Mouse (Mus musculus): ENCODE data around the gene Rpl5. TPM values are rescaled to one million over a fixed set of nuclear protein-coding genes. Genes with fewer than 3 reads are reported as not detected.
"Not testable (repeated sequence)": the region's sequence is repeated elsewhere in the genome, so short reads cannot be mapped to it uniquely, and the experiment has no call there.

Gene Rpl5
- polyA plus RNA-seq, 1 experiment from 2014 or later, result 68.7 TPM

DNA sequence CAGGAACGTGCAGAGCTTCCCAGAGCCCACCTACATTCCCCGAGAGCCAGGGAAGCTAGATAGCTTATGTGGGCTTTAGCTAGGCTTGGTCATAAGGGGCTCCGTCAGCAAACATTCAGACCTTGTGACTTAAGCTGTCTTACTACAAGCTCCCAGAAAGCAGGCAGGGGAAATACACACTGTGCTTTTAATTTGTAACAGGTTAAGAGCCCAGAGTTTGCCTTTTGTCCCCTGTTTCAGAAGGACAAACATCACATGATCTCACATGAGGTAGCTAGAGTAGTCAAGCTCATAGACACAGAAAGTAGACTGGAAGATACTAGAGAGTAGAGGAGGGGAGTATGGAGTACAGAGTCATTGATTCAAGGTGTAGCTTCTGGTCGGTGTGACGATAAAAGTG, 19.6 kb upstream of the Rpl5 start:
- no peak overlapping the region for H3K4me2 ChIP-seq (replicated peaks; ENCODE audit: low read depth, low read length)

DNA sequence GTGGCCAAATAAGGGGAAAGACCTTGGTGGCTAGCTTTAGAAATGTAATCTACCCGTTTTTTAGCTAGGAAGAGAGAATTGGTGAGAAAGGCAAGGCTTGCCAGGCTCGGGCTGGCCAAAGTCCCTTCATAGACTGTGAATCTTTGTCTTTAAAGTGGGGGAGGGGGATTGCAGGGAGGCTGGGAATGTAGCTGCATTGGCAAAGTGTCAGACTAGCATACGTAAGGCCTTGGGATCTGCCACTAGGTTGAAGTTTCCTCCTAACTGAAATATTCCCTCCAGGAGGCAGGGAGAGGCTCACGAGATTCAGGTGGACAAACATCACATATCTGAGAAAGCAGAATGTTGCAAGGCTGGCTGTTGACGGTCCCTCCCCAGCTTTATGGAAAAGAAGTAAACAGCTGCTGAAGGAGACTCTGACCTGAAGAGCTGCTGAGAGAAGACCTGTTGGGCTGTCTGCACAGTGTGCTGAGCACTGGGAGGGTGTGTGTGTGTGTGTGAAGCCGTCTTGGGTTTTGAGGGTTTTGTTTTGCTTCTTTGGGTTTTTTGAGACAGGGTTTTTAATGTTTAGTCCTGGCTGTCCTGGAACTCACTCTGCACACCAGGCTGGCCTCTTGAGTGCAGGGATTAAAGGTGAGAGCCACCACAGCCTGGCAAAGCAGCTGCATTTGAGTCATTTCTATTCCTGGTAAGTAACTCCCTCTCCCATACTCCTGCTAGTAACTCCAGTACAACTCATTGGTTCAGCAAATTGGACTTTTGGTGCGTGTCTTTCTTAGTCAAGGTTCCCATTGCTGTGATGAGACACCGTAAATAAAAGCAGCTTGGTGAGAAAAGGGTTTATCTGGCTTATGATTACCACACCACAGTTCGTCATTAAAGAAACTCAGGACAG, 10.1 kb upstream of the Rpl5 start:
- WGBS, result 50% methylated on average over 9 of the region's 9 CpGs
- H3K27me3 ChIP-seq (ENCODE audit: control insufficient read depth, insufficient read depth, low read length), result no peaks in the 10 kb centered on the region
- ATAC-seq (ENCODE audit: insufficient number of reproducible peaks, insufficient read depth, low FRiP score, low read depth), result no peak
- no peaks in the 10 kb centered on the region for H3K36me3 ChIP-seq (ENCODE audit: control insufficient read depth, insufficient read depth, low read length)
- no peaks in the 10 kb centered on the region for H3K9me3 ChIP-seq (ENCODE audit: control insufficient read depth, low read depth, low read length)
- no peak overlapping the region for H3K9ac ChIP-seq (replicated peaks; ENCODE audit: low read depth, low read length)
- H3K4me1 ChIP-seq (ENCODE audit: control insufficient read depth, insufficient read depth, low read length), result no peaks in the 10 kb centered on the region
- H3K4me2 ChIP-seq (replicated peaks; ENCODE audit: low read depth, low read length), result no peak overlapping the region
- H3K4me3 ChIP-seq (ENCODE audit: low read depth, low read length), result no peak overlapping the region
- no peak overlapping the region for H3K27ac ChIP-seq (ENCODE audit: low read length)

More for the DNA sequence above, 19.6 kb upstream of the Rpl5 start:
- Histone ChIP-seq H3K36me3 (ENCODE audit: control insufficient read depth, insufficient read depth, low read length) (no peaks in the 10 kb centered on the region), H3K9me3 (ENCODE audit: control insufficient read depth, low read depth, low read length) (no peaks in the 10 kb centered on the region), H3K27ac (ENCODE audit: low read length) (no peak overlapping the region), H3K4me3 (ENCODE audit: low read depth, low read length) (no peak overlapping the region), H3K4me1 (ENCODE audit: control insufficient read depth, insufficient read depth, low read length) (no peaks in the 10 kb centered on the region), H3K27me3 (ENCODE audit: control insufficient read depth, insufficient read depth, low read length) (no peaks in the 10 kb centered on the region), H3K9ac (replicated peaks; ENCODE audit: low read depth, low read length) (no peak overlapping the region)
- ATAC-seq (ENCODE audit: insufficient number of reproducible peaks, insufficient read depth, low FRiP score, low read depth), result peak; percentile 67; the same call in 1 of the 2 replicates
- 54% methylated on average over 5 of the region's 5 CpGs for WGBS

DNA sequence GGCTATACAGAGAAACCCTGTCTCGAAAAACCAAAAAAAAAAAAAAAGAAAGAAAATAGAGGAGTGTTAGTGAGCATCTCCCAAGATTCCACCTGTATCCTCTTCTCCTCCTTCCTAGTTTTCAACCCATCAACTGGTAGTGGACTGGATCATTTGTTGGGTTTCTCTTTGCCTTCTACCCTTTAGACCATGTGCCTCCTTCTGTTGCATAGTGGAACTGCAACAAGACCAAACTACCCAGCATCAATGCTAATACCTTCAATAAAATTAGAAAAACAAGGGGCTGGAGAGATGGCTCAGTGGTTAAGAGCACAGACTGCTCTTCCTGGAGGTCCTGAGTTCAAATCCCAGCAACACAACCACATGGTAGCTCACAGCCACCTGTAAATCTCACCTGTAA, 8.8 kb upstream of the Rpl5 start:
- not testable (repeated sequence) for ATAC-seq (ENCODE audit: insufficient number of reproducible peaks, insufficient read depth, low FRiP score, low read depth); H3K36me3 ChIP-seq (ENCODE audit: control insufficient read depth, insufficient read depth, low read length); H3K4me1 ChIP-seq (ENCODE audit: control insufficient read depth, insufficient read depth, low read length); H3K9me3 ChIP-seq (ENCODE audit: control insufficient read depth, low read depth, low read length); H3K27me3 ChIP-seq (ENCODE audit: control insufficient read depth, insufficient read depth, low read length); H3K4me3 ChIP-seq (ENCODE audit: low read depth, low read length); H3K4me2 ChIP-seq (replicated peaks; ENCODE audit: low read depth, low read length); H3K9ac ChIP-seq (replicated peaks; ENCODE audit: low read depth, low read length); H3K27ac ChIP-seq (ENCODE audit: low read length)
- 80% methylated on average over 1 of the region's 1 CpGs for WGBS

DNA sequence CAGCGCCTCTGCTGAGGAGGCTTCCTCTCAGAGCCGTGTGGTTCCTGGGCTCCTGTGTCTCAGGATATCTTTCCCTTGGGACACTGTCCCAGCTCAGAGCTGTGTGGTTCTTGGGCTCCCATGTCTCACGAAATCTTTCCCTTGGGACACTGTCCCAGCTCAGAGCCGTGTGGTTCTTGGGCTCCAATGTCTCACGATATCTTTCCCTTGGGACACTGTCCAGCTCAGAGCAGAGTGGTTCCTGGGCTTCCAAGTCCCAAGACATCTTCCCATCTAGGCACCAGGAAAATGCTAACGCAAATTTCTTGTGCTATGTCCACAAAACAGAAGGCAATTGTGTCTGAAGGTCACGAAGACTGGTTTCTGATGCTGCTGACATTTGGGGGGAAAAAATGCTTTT, 5.6 kb upstream of the Rpl5 start:
- 68% methylated on average over 7 of the region's 7 CpGs for WGBS

DNA sequence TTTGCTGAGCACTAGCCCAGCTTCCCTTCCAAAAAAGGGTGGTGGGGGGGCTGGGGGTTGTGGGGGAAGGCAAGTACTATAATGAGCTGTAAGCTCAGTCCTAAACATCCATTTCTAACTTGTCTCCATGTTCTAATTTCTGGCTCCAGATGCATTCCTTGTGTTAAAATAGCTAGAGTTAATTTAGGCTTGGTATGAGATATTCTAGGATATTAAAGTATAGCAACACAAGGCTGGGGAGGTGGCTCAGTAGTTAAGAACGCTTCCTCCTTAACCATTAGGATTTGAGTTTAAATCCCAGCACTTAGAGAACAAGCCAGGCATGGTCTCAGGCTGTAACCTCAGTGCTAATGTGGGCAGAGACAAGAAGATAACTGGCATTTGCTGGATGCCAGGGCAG, 4.0 kb upstream of the Rpl5 start:
- H3K4me1 ChIP-seq (ENCODE audit: control insufficient read depth, insufficient read depth, low read length), result no peaks in the 10 kb centered on the region
- no peaks in the 10 kb centered on the region for H3K9me3 ChIP-seq (ENCODE audit: control insufficient read depth, low read depth, low read length)
- H3K27ac ChIP-seq (ENCODE audit: low read length), result no peak overlapping the region
- no peaks in the 10 kb centered on the region for H3K36me3 ChIP-seq (ENCODE audit: control insufficient read depth, insufficient read depth, low read length)
- no peaks in the 10 kb centered on the region for H3K27me3 ChIP-seq (ENCODE audit: control insufficient read depth, insufficient read depth, low read length)
- no peak overlapping the region for H3K9ac ChIP-seq (replicated peaks; ENCODE audit: low read depth, low read length)
- 66% methylated on average over 1 of the region's 1 CpGs for WGBS
- H3K4me2 ChIP-seq (replicated peaks; ENCODE audit: low read depth, low read length), result no peak overlapping the region
- H3K4me3 ChIP-seq (ENCODE audit: low read depth, low read length), result no peak overlapping the region
- ATAC-seq (ENCODE audit: insufficient number of reproducible peaks, insufficient read depth, low FRiP score, low read depth), result no peak

More for the DNA sequence above, 5.6 kb upstream of the Rpl5 start:
- Histone ChIP-seq H3K9ac (replicated peaks; ENCODE audit: low read depth, low read length) (no peak overlapping the region), H3K27ac (ENCODE audit: low read length) (no peak overlapping the region), H3K9me3 (ENCODE audit: control insufficient read depth, low read depth, low read length) (no peaks in the 10 kb centered on the region), H3K4me2 (replicated peaks; ENCODE audit: low read depth, low read length) (no peak overlapping the region), H3K36me3 (ENCODE audit: control insufficient read depth, insufficient read depth, low read length) (no peaks in the 10 kb centered on the region), H3K4me1 (ENCODE audit: control insufficient read depth, insufficient read depth, low read length) (no peaks in the 10 kb centered on the region), H3K27me3 (ENCODE audit: control insufficient read depth, insufficient read depth, low read length) (no peaks in the 10 kb centered on the region), H3K4me3 (ENCODE audit: low read depth, low read length) (no peak overlapping the region)
- ATAC-seq (ENCODE audit: insufficient number of reproducible peaks, insufficient read depth, low FRiP score, low read depth), result no peak

DNA sequence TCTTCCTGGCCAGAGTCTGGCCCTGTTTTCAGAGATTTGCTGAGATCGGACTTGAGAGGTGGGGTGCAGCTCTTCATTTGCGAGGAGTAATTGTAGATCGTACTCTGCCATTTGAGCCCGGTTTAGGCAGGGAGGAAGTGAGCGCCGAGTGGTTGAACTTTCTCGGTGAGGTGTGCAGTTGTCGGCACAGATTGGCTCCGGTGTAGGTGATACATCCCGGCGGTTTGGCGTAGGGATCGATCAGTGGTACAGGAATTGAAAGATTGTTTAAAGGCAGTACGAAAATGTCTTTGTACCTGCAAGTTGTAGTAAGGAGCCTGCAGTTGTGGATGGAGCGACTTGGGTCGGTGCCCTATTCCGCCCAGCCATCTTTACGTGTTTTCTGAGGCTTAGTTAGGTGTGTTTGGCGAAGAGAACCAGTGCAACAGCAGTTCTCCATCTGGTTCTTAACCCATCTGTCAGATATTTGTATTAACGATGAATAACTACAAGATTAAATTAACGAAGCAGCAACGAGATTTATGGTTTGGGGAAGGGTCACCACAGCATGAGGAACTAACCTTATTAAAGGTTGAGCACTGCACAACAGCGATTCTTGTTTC, 813 bp downstream of the Rpl5 start:
- no peak for ATAC-seq (ENCODE audit: insufficient number of reproducible peaks, insufficient read depth, low FRiP score, low read depth)
- Histone ChIP-seq H3K27me3 (ENCODE audit: control insufficient read depth, insufficient read depth, low read length) (no peaks in the 10 kb centered on the region), H3K27ac (ENCODE audit: low read length) (peak overlapping the region; percentile 83), H3K9me3 (ENCODE audit: control insufficient read depth, low read depth, low read length) (no peaks in the 10 kb centered on the region), H3K9ac (replicated peaks; ENCODE audit: low read depth, low read length) (peak overlapping the region; percentile 86), H3K4me3 (ENCODE audit: low read depth, low read length) (peak overlapping the region; percentile 84), H3K36me3 (ENCODE audit: control insufficient read depth, insufficient read depth, low read length) (peaks cover 38% of the 10 kb centered on the region), H3K4me2 (replicated peaks; ENCODE audit: low read depth, low read length) (peak overlapping the region; percentile 66), H3K4me1 (ENCODE audit: control insufficient read depth, insufficient read depth, low read length) (peaks cover 5% of the 10 kb centered on the region; the same call in 1 of the 2 replicates)
- under 1% methylated on average over 23 of the region's 23 CpGs for WGBS

DNA sequence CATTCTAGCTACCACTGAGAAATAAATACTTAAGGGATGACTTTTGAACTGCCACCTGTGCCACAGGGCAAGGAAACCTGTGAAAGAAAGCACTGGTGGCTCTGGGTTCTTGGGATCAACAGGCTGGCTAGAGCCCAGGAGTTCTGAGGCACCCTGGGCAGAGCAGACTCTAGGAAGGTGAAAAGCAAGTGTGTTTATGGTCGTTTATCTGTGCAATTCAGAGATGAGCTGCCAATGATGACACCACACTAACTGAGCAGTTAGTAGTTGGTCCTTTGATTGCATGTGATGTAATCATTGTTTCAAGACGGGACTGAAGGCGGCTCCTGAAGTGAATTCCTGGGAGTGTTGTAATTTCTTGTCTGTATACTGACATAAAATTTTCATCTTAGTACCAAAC, 4.0 kb downstream of the Rpl5 start:
- Histone ChIP-seq H3K4me1 (ENCODE audit: control insufficient read depth, insufficient read depth, low read length) (peaks cover 5% of the 10 kb centered on the region; the same call in 1 of the 2 replicates), H3K4me2 (replicated peaks; ENCODE audit: low read depth, low read length) (no peak overlapping the region), H3K27ac (ENCODE audit: low read length) (no peak overlapping the region), H3K4me3 (ENCODE audit: low read depth, low read length) (no peak overlapping the region), H3K9ac (replicated peaks; ENCODE audit: low read depth, low read length) (no peak overlapping the region), H3K9me3 (ENCODE audit: control insufficient read depth, low read depth, low read length) (no peaks in the 10 kb centered on the region), H3K36me3 (ENCODE audit: control insufficient read depth, insufficient read depth, low read length) (peaks cover 69% of the 10 kb centered on the region), H3K27me3 (ENCODE audit: control insufficient read depth, insufficient read depth, low read length) (no peaks in the 10 kb centered on the region)
- no peak for ATAC-seq (ENCODE audit: insufficient number of reproducible peaks, insufficient read depth, low FRiP score, low read depth)
- WGBS, result 76% methylated on average over 3 of the region's 3 CpGs

DNA sequence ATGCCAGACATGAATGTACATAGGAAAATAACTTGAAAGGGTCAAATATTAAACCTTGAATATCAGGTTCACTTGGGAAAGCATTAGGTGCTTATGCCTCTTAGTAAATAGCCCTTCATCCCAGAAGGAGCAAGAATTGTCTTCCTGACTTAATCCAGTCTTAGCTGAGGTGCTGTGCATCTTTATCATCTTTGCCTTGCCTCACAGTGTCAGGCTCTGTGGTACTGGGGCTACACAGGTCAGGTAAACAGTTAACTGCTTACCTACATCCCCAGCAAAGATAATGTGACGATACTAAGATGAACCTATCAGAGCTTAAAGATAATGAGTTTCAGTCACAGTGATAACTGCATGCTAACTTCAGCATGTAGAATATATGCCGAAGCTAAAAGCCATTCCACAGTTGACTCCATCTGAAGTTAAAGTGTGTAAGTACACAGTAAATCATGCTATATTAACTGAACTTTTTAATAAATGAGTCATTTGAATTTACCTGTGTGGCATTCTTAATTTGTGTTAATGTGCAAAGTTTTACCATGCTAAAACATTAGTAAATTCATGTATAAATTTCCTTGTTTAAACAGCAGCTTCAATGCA, 8.3 kb downstream of the Rpl5 start:
- Histone ChIP-seq H3K27ac (ENCODE audit: low read length) (no peak overlapping the region), H3K4me3 (ENCODE audit: low read depth, low read length) (no peak overlapping the region), H3K4me2 (replicated peaks; ENCODE audit: low read depth, low read length) (no peak overlapping the region), H3K36me3 (ENCODE audit: control insufficient read depth, insufficient read depth, low read length) (peaks cover 61% of the 10 kb centered on the region), H3K9me3 (ENCODE audit: control insufficient read depth, low read depth, low read length) (no peaks in the 10 kb centered on the region), H3K27me3 (ENCODE audit: control insufficient read depth, insufficient read depth, low read length) (no peaks in the 10 kb centered on the region), H3K9ac (replicated peaks; ENCODE audit: low read depth, low read length) (no peak overlapping the region), H3K4me1 (ENCODE audit: control insufficient read depth, insufficient read depth, low read length) (no peaks in the 10 kb centered on the region)
- 77% methylated on average over 2 of the region's 2 CpGs for WGBS
- ATAC-seq (ENCODE audit: insufficient number of reproducible peaks, insufficient read depth, low FRiP score, low read depth), result no peak
